Mouse (Mus musculus) bone marrow macrophage, adult 2 months (primary cell): ENCODE results near the gene Nectin4. TPM values are rescaled to one million over a fixed set of nuclear protein-coding genes. Genes with fewer than 3 reads are reported as not detected.
"Not testable (repeated sequence)": the region's sequence is repeated elsewhere in the genome, so short reads cannot be mapped to it uniquely, and the experiment has no call there.

Experiments used
- H3K27ac ChIP-seq: 2 replicates; pipeline ENCODE4 v1.5.1; 2012; ENCODE audit warnings: low read depth, low read length; ENCODE audit not compliant: insufficient read depth
- H3K4me1 ChIP-seq: 2 replicates; pipeline ENCODE4 v1.6.1; 2012; ENCODE audit warnings: low read length; ENCODE audit not compliant: control insufficient read depth, insufficient read depth
- H3K4me3 ChIP-seq: 2 replicates; pipeline ENCODE4 v1.5.1; 2012; ENCODE audit warnings: mild to moderate bottlenecking, low read length, moderate library complexity; ENCODE audit not compliant: insufficient read depth
- CTCF ChIP-seq: IDR thresholded peaks from 2 replicates; pipeline ENCODE4 v1.5.1; 2012; ENCODE audit warnings: low read depth, mild to moderate bottlenecking, low read length, moderate library complexity
- POLR2A ChIP-seq: IDR thresholded peaks from 2 replicates; pipeline ENCODE4 v1.6.1; 2012; ENCODE audit warnings: mild to moderate bottlenecking, low read depth, low read length, borderline replicate concordance
- polyA plus RNA-seq: library from polyadenylated mRNA; stranded (reverse); fragments of >200 nt; gene quantifications from 2 replicates; pipeline ENCODE4 v1.2.4, GENCODE M21; 2012; ENCODE audit not compliant: missing spikeins, insufficient read depth, insufficient read length

Nectin4 gene
- polyA plus RNA-seq: 9.7 and 11.5 TPM in 2 replicates

GRCm38 (mm10) chr1:171369845-171370556 is at the start of gene Nectin4:
Gene Nectin4 (plus strand): TSS chr1:171370099.
- H3K4me1 ChIP-seq: peaks cover 21% of the 10 kb centered on the region
- no peak within 1 kb of the TSS for H3K27ac ChIP-seq
- TF ChIP-seq POLR2A: no peak
- TF ChIP-seq CTCF: no peak
- no peak within 1 kb of the TSS for H3K4me3 ChIP-seq

DNA sequence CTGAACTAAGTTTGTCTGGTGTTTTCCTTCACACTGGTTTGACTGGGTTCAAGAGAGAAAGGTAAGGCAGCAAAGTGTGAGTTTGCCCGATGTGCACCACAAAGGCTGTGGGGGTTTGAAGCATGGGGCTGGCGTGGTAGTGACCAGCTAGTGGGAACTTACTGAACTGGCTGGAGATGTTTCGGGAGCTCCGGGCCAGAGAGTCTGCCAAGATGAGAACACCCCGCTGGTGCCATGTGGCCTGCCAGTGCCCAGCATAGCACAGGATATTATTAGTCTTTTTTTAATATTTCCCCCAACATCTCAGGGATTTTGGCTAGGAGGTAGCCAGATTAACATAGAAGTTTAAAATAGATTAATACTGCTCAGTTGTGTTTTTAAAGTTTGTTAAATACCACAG is 49.7 kb upstream of the Nectin4 start:
- no peak overlapping the region for H3K27ac ChIP-seq
- no peak for TF ChIP-seq POLR2A
- no peak for TF ChIP-seq CTCF
- peaks cover 5% of the 10 kb centered on the region for H3K4me1 ChIP-seq
- no peak overlapping the region for H3K4me3 ChIP-seq

DNA sequence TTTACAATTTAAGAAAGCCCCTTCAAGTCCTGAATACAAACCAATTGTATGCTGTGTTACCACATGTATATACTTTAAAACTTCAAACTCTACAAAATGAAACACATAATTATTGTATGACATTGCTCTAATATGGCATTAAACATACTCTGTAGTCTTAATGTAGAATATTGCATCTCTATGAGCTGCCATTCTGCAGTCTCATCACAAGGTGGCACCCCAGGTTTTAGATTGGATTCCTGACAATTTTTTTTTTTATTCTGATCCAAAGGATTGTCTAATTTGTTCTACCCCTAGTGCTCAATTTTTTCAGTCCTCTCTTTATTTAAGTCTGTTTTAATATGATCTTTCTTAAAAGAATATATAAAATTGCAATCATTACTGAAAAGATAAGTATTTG is 48.5 kb upstream of the Nectin4 start:
- H3K27ac ChIP-seq: no peak overlapping the region
- no peak for TF ChIP-seq CTCF
- no peak for TF ChIP-seq POLR2A
- H3K4me1 ChIP-seq: peaks cover 15% of the 10 kb centered on the region
- no peak overlapping the region for H3K4me3 ChIP-seq

DNA sequence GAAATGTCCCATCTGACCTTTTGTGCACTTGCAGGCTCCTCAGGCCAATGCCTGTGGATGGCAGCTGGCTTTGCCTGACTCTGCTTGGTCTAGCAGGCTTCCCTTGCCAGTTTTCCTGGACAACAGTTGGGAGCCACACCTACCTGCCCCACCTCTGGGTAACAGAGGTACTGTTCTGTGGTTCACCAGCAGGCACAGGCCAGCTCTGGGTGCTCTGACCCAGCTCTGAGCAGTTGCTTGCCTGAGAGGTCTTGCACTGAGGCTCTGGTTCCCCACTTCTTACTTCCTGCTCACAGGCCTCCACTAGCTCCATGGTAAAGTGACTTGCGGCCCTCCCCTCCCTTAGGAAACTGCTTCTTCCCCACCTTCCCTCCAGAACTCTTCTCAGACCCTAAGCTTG is 47.9 kb upstream of the Nectin4 start:
- TF ChIP-seq CTCF (no peak), POLR2A (no peak)
- Histone ChIP-seq H3K4me3 (no peak overlapping the region), H3K4me1 (peaks cover 18% of the 10 kb centered on the region), H3K27ac (no peak overlapping the region)

GRCm38 (mm10) chr1:171325571-171325970 is 44.3 kb upstream of the Nectin4 start:
- TF ChIP-seq POLR2A (no peak), CTCF (no peak)
- H3K4me3 ChIP-seq: no peak overlapping the region

GRCm38 (mm10) chr1:171326588-171326987 is 43.3 kb upstream of the Nectin4 start:
- Histone ChIP-seq H3K27ac (0 out of 2 replicates have a peak overlapping the region, but pooled peaks have one; percentile 6), H3K4me1 (peaks cover 31% of the 10 kb centered on the region)
- H3K4me3 ChIP-seq: not testable (repeated sequence)

More at GRCm38 (mm10) chr1:171325571-171325970, 44.3 kb upstream of the Nectin4 start:
- H3K4me1 ChIP-seq: peaks cover 25% of the 10 kb centered on the region
- H3K27ac ChIP-seq: no peak overlapping the region

DNA sequence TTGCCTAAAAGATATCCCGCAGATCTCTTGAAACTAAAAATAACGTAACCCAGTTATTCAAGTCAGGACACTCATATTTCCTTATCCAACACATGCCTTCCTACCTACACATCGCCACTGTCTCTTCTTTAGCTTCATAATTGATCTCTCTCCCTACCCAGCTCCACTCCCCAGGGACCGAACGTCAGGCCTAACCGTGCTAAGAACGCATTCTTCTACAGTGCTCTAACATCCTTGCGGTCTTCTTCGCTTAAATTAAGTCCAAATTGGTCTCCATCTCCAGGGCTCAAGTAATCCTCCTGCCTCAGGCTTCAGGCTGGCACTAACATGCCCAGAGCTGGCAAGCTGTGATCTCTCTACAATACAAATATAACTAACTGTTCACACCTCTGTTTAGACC is 41.7 kb upstream of the Nectin4 start:
- no peak for TF ChIP-seq POLR2A
- TF ChIP-seq CTCF: no peak
- H3K4me3 ChIP-seq: peak overlapping the region; percentile 88
- peaks cover 27% of the 10 kb centered on the region for H3K4me1 ChIP-seq

DNA sequence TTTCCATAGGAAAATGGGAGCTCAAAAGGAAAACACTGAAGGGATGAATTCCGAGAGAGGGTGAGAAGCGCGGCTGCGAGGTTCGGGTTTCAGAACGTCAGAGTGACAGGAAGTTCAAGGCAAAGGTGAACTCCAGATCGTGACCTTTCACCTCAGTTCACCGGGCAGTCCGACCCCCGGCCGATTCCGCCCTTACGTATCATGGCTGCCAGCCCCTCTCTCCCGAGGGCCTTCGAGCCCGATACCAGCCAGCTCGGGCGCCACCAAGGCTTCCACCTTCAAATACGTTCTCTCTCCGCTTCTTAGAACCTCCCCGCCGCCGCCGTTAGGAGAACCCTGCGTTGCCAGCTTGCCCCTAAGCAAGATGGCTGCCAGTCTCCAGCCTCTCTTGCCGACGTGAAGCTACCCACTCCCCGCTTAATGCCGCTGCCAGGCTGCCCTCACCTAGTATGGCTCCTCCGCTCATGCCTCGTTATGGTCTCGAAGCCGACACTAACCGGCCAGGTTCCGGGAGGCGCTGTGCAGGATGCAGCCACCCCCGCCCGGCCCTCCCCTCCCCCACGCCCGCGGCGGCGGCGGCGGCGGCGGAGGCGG is 41.0 kb upstream of the Nectin4 start, which contains the start of gene Dedd:
Gene Dedd, plus strand, starts transcription at position 307 of the 594 bp plus-strand sequence.
- Histone ChIP-seq H3K4me1 (peaks cover 27% of the 10 kb centered on the region), H3K27ac (peak within 1 kb of the TSS; percentile 93), H3K4me3 (peak within 1 kb of the TSS; percentile 88)
- no peak for TF ChIP-seq CTCF
- no peak for TF ChIP-seq POLR2A

More for the DNA sequence above, 41.7 kb upstream of the Nectin4 start:
- H3K27ac ChIP-seq: peak overlapping the region; percentile 93

- TF ChIP-seq CTCF (no peak), POLR2A (no peak)
- H3K4me3 ChIP-seq: peak overlapping the region; percentile 88
- peaks cover 27% of the 10 kb centered on the region for H3K4me1 ChIP-seq
- H3K27ac ChIP-seq: peak overlapping the region; percentile 93
Observed at GRCm38 (mm10) chr1:171329433-171330215, 40.3 kb upstream of the Nectin4 start.

DNA sequence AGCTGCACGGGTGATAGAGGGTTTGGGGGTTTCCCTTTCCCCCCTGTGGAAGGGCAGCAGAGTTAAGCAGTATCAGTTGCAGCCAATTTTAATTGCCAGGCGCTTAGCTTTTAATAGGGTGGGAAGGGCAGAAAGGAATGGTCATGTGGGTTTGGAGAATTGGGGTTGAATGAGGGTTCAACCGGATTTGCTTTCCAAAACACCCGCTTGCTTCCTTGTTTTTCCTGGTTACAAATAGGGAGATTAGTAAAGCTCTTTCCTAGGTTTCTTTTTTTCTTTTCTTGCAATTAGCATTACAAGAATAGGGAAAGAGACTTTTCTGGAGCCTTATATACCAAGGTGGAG is 39.7 kb upstream of the Nectin4 start:
- Histone ChIP-seq H3K4me3 (peak overlapping the region; percentile 88), H3K4me1 (peaks cover 27% of the 10 kb centered on the region), H3K27ac (peak overlapping the region; percentile 67)
- TF ChIP-seq CTCF (no peak), POLR2A (no peak)
